Mouse (Mus musculus) hindbrain, embryonic 11.5 days (tissue): ENCODE measurements around the gene Pacs1. TPM values are rescaled to one million over a fixed set of nuclear protein-coding genes. Genes with fewer than 3 reads are reported as not detected.

Experiments
- ATAC-seq: fragments of 200-750 bp; cut with Nextera tagmentation; 2 replicates; pipeline ENCODE4 v1.8.0; 2017; ENCODE audit warnings: mild to moderate bottlenecking, moderate TSS enrichment, moderate library complexity; ENCODE audit not compliant: low FRiP score
- DNase-seq: peaks from one replicate; pipeline ENCODE4 v3.0.0-alpha.2; 2015; ENCODE audit warnings: low spot score
- H3K27ac ChIP-seq: fragments of 300-500 bp; sonication (generic); 2 replicates; pipeline ENCODE4 v1.5.1; 2014; ENCODE audit warnings: mild to moderate bottlenecking, low read depth, low read length
- H3K27me3 ChIP-seq: fragments of 300-500 bp; sonication (generic); 2 replicates; pipeline ENCODE4 v1.6.1; 2014; ENCODE audit warnings: mild to moderate bottlenecking, low read length, moderate library complexity, mixed read lengths; ENCODE audit not compliant: control insufficient read depth, insufficient read depth
- H3K36me3 ChIP-seq: fragments of 300-500 bp; sonication (generic); 2 replicates; pipeline ENCODE4 v1.6.1; 2014; ENCODE audit warnings: mild to moderate bottlenecking, low read length, moderate library complexity, mixed read lengths; ENCODE audit not compliant: control insufficient read depth, insufficient read depth
- H3K4me1 ChIP-seq: fragments of 300-500 bp; sonication (generic); replicated peaks from 2 replicates; pipeline ENCODE4 v1.6.1; 2014; ENCODE audit warnings: low read length, mixed read lengths; ENCODE audit not compliant: control insufficient read depth, insufficient read depth
- H3K4me2 ChIP-seq: fragments of 300-500 bp; sonication (generic); replicated peaks from 2 replicates; pipeline ENCODE4 v1.6.1; 2014; ENCODE audit warnings: mild to moderate bottlenecking, low read depth, low read length
- H3K4me3 ChIP-seq: fragments of 300-500 bp; sonication (generic); 2 replicates; pipeline ENCODE4 v1.5.1; 2014; ENCODE audit warnings: low read depth, low read length
- H3K9ac ChIP-seq: fragments of 300-500 bp; sonication (generic); 2 replicates; pipeline ENCODE4 v1.6.1; 2014; ENCODE audit warnings: low read depth, low read length
- H3K9me3 ChIP-seq: fragments of 300-500 bp; sonication (generic); 2 replicates; pipeline ENCODE4 v1.6.1; 2016; ENCODE audit warnings: low read length; ENCODE audit not compliant: control insufficient read depth
- WGBS: fragments of 180-500 bp; shearing (Covaris S2); extraction: QIAGEN DNeasy Blood & Tissue Kit; methylation state at CpG from one replicate; pipeline ENCODE4 v1.1.7; 2014; 5-methylcytosine and 5-hydroxymethylcytosine counted together
- polyA plus RNA-seq: library from polyadenylated mRNA; unstranded; fragments of >200 nt; fragmentation: Nextera tagmentation; extraction: Ambion mirVana; gene quantifications from 2 replicates; pipeline ENCODE4 v1.2.1, GENCODE M21; 2014

Gene Pacs1
- polyA plus RNA-seq, 1 experiment from 2014 or later, result 23.2 TPM

DNA sequence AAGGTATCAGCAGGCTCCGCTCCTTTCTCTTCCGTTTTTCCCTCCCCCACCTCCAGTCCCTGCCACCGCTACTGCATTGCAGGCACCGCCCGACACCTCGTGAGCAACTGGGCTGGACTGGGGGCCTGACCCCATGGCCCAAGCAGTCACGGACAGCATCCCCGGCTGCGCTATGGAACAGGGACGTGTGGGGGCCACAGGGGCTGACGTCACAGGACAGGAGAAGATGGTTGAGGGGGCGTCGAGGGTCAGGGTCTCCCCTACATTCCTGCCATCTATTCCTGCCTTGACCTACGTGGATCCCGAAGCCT, 188.1 kb downstream of the Pacs1 start:
- Histone ChIP-seq H3K27ac (no peak overlapping the region), H3K4me2 (peak overlapping the region; percentile 83; the same call in 1 of the 2 replicates), H3K4me3 (peak overlapping the region; percentile 40), H3K9ac (no peak overlapping the region; the same call in 1 of the 2 replicates), H3K4me1 (peaks cover 7% of the 10 kb centered on the region), H3K9me3 (no peaks in the 10 kb centered on the region), H3K27me3 (peaks cover 53% of the 10 kb centered on the region), H3K36me3 (no peaks in the 10 kb centered on the region)
- ATAC-seq (no peak), DNase-seq (no peak)
- WGBS, result 2% methylated on average over 15 of the region's 15 CpGs

DNA sequence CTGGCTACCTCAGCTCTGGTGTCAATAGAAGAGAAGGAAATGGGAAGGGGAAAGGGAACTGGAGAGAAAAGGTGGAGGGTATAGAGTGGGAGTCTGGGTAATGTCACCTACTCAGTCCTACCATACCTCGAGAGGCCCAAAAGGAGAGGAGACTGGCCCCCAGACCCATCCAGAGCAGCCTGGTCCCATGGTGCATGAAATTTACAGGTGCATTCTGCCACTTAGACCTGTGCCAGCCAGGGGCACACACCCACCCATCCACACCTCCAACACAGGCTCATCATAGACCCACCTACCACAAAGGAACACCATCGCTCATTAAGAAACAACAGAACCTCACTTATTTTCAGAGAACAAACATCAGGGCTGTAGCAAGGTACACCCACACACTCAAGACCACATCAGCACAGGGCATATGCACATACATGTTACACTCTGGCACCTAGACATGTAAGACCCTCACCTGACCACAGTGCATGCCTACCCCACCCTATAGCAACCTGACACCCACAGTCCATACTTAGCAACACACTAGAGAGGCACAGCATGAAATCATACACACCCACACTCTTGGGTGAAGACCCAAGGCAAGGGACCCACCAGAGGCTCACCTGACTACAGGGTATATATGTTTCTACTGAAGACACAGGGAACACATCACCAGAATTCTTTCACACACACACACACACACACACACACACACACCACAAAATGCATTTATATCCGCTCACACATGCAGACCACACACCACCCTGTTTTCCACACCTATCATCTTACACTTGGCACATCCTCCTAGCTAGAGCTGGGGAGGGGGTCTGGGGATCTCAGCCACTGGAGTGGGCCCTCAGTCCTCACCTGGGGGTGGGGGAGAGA, 188.7 kb downstream of the Pacs1 start:
- H3K4me1 ChIP-seq, result peaks cover 7% of the 10 kb centered on the region
- H3K4me3 ChIP-seq, result peak overlapping the region; percentile 40
- no peaks in the 10 kb centered on the region for H3K9me3 ChIP-seq
- DNase-seq (no peak), ATAC-seq (no peak)
- 70% methylated on average over 3 of the region's 3 CpGs for WGBS
- H3K4me2 ChIP-seq, result no peak overlapping the region
- no peak overlapping the region for H3K9ac ChIP-seq
- no peaks in the 10 kb centered on the region for H3K36me3 ChIP-seq
- H3K27me3 ChIP-seq, result peaks cover 53% of the 10 kb centered on the region
- no peak overlapping the region for H3K27ac ChIP-seq

Other genes with a start within 250 kb of the Pacs1 start
- 3.8 and 4.1 TPM in 2 replicates for gene Slc29a2, start 249.3 kb downstream of the Pacs1 start, polyA plus RNA-seq
- gene B4gat1, start 234.3 kb downstream of the Pacs1 start, polyA plus RNA-seq, result 35.4 and 45.2 TPM in 2 replicates
- 0.73 and 2.3 TPM in 2 replicates for gene AC124502.3, start 234.2 kb downstream of the Pacs1 start, polyA plus RNA-seq
- gene Brms1, start 231.8 kb downstream of the Pacs1 start, polyA plus RNA-seq, result 62.0 and 66.1 TPM in 2 replicates
- 0.80 and 1.7 TPM in 2 replicates for gene Rin1, start 222.6 kb downstream of the Pacs1 start, polyA plus RNA-seq
- gene Cd248, start 205.0 kb downstream of the Pacs1 start, polyA plus RNA-seq, result 26.8 and 27.9 TPM in 2 replicates
- 1.6 and 1.8 TPM in 2 replicates for gene Tmem151a, start 187.6 kb downstream of the Pacs1 start, polyA plus RNA-seq
- 75.6 and 81.3 TPM in 2 replicates for gene Yif1a, start 184.6 kb downstream of the Pacs1 start, polyA plus RNA-seq
- gene Cnih2, start 174.6 kb downstream of the Pacs1 start, polyA plus RNA-seq, result 126 and 128 TPM in 2 replicates
- gene Rab1b, start 166.0 kb downstream of the Pacs1 start, polyA plus RNA-seq, result 217 and 230 TPM in 2 replicates
- 34.6 and 36.5 TPM in 2 replicates for gene Klc2, start 154.6 kb downstream of the Pacs1 start, polyA plus RNA-seq
- 385 and 404 TPM in 2 replicates for gene Sf3b2, start 22.3 kb upstream of the Pacs1 start, polyA plus RNA-seq
- gene Gal3st3, start 25.2 kb upstream of the Pacs1 start, polyA plus RNA-seq, result 14.0 and 14.6 TPM in 2 replicates
- gene Catsper1, start 62.6 kb upstream of the Pacs1 start, polyA plus RNA-seq, result not detected in 2 replicates
- 1.7 and 2.3 TPM in 2 replicates for gene Cst6, start 76.5 kb upstream of the Pacs1 start, polyA plus RNA-seq
- 73.6 and 76.6 TPM in 2 replicates for gene Eif1ad, start 93.6 kb upstream of the Pacs1 start, polyA plus RNA-seq
- 392 and 442 TPM in 2 replicates for gene Banf1, start 94.0 kb upstream of the Pacs1 start, polyA plus RNA-seq
- 75.2 and 79.2 TPM in 2 replicates for gene Sart1, start 115.6 kb upstream of the Pacs1 start, polyA plus RNA-seq
- 0.53 and 0.54 TPM in 2 replicates for gene Tsga10ip, start 129.4 kb upstream of the Pacs1 start, polyA plus RNA-seq
- 182 and 211 TPM in 2 replicates for gene Drap1, start 151.9 kb upstream of the Pacs1 start, polyA plus RNA-seq
- gene AI837181, start 152.0 kb upstream of the Pacs1 start, polyA plus RNA-seq, result 33.4 and 35.2 TPM in 2 replicates
- gene Fosl1, start 174.4 kb upstream of the Pacs1 start, polyA plus RNA-seq, result 0.13 TPM in 1 of 2 replicates, not detected in the other
- gene Ccdc85b, start 184.8 kb upstream of the Pacs1 start, polyA plus RNA-seq, result 6.6 and 6.9 TPM in 2 replicates
- 103 and 119 TPM in 2 replicates for gene Fibp, start 187.5 kb upstream of the Pacs1 start, polyA plus RNA-seq
- gene Ctsw, start 195.4 kb upstream of the Pacs1 start, polyA plus RNA-seq, result 3.0 and 4.7 TPM in 2 replicates
- gene Efemp2, start 200.8 kb upstream of the Pacs1 start, polyA plus RNA-seq, result 51.2 and 55.7 TPM in 2 replicates
- 38.8 and 44.3 TPM in 2 replicates for gene Mus81, start 215.3 kb upstream of the Pacs1 start, polyA plus RNA-seq
- 3,904 and 4,056 TPM in 2 replicates for gene Cfl1, start 217.3 kb upstream of the Pacs1 start, polyA plus RNA-seq
- gene 1700020D05Rik, start 230.7 kb upstream of the Pacs1 start, polyA plus RNA-seq, result 0.34 TPM in 1 of 2 replicates, not detected in the other
- 21.2 and 22.2 TPM in 2 replicates for gene Snx32, start 237.4 kb upstream of the Pacs1 start, polyA plus RNA-seq